Mouse (Mus musculus) liver, embryonic 13.5 days (tissue): Measurements from ENCODE around the gene Prr14. TPM values are rescaled to one million over a fixed set of nuclear protein-coding genes. Genes with fewer than 3 reads are reported as not detected.
"Not testable (repeated sequence)": the region's sequence is repeated elsewhere in the genome, so short reads cannot be mapped to it uniquely, and the experiment has no call there.

Experiments
- ATAC-seq: fragments of 200-750 bp; cut with Nextera tagmentation; 2 replicates; pipeline ENCODE4 v1.8.0; 2017; ENCODE audit warnings: low read depth, mild to moderate bottlenecking, moderate number of reproducible peaks, moderate library complexity
- DNase-seq: peaks from one replicate; pipeline ENCODE4 v3.0.0; 2022
- H3K27ac ChIP-seq: fragments of 300-500 bp; sonication (generic); 2 replicates; pipeline ENCODE4 v1.5.1; 2015; ENCODE audit warnings: moderate library complexity, mild to moderate bottlenecking, inconsistent platforms
- H3K27me3 ChIP-seq: fragments of 300-500 bp; sonication (generic); 2 replicates; pipeline ENCODE4 v1.6.1; 2015; ENCODE audit warnings: mild to moderate bottlenecking, inconsistent platforms
- H3K36me3 ChIP-seq: fragments of 300-500 bp; sonication (generic); 2 replicates; pipeline ENCODE4 v1.6.1; 2015; ENCODE audit warnings: mild to moderate bottlenecking, inconsistent platforms
- H3K4me1 ChIP-seq: fragments of 300-500 bp; sonication (generic); replicated peaks from 2 replicates; pipeline ENCODE4 v1.6.1; 2015; ENCODE audit warnings: inconsistent platforms
- H3K4me2 ChIP-seq: fragments of 300-500 bp; sonication (generic); 2 replicates; pipeline ENCODE4 v1.6.1; 2015; ENCODE audit warnings: inconsistent platforms, mild to moderate bottlenecking, moderate library complexity
- H3K4me3 ChIP-seq: fragments of 300-500 bp; sonication (generic); replicated peaks from 2 replicates; pipeline ENCODE4 v1.5.1; 2015; ENCODE audit warnings: mild to moderate bottlenecking, inconsistent platforms
- H3K9ac ChIP-seq: fragments of 300-500 bp; sonication (generic); 2 replicates; pipeline ENCODE4 v1.6.1; 2015; ENCODE audit warnings: mild to moderate bottlenecking, inconsistent platforms
- H3K9me3 ChIP-seq: fragments of 300-500 bp; sonication (generic); replicated peaks from 2 replicates; pipeline ENCODE4 v1.6.1; 2016; ENCODE audit warnings: inconsistent platforms
- WGBS: fragments of 180-500 bp; shearing (Covaris S2); methylation state at CpG from one replicate; pipeline ENCODE4 v1.1.7; 2015; ENCODE audit not compliant: insufficient replicate concordance; 5-methylcytosine and 5-hydroxymethylcytosine counted together
- polyA plus RNA-seq: library from polyadenylated mRNA; unstranded; fragments of >200 nt; fragmentation: Nextera tagmentation; extraction: Ambion mirVana; gene quantifications from 2 replicates; pipeline ENCODE4 v1.2.1, GENCODE M21; 2015

The Prr14 gene
- polyA plus RNA-seq, 1 experiment from 2014 or later: 19.4 TPM

DNA sequence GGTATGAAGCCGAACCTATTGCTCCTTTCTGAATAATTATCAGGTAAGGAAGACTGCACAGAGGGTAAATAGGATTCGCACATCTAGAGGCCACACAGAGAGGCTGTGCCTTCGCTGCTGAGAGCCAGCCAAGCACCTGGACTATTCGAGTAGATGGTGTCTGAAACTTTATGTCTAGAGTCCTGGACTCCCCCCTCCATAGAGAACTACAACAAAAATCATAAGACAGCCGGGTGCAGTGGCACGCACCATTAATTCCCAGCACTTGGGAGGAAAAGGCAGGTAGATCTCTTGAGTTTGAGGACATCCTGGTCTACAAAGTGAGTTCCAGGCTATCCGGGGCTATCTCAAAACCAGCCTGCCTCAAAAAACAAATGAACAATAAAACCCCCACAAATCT lies 9.4 kb upstream of the Prr14 start:
- H3K27me3 ChIP-seq: no peaks in the 10 kb centered on the region
- H3K9ac ChIP-seq: peak overlapping the region; percentile 95
- no peak for ATAC-seq
- peak overlapping the region; percentile 90 for H3K4me2 ChIP-seq
- no peak for DNase-seq
- H3K9me3 ChIP-seq: no peaks in the 10 kb centered on the region
- peaks cover 57% of the 10 kb centered on the region for H3K4me1 ChIP-seq
- peak overlapping the region; percentile 77 for H3K27ac ChIP-seq
- peak overlapping the region; percentile 81 for H3K4me3 ChIP-seq
- peaks cover 42% of the 10 kb centered on the region for H3K36me3 ChIP-seq
- 77% methylated on average over 7 of the region's 7 CpGs for WGBS

DNA sequence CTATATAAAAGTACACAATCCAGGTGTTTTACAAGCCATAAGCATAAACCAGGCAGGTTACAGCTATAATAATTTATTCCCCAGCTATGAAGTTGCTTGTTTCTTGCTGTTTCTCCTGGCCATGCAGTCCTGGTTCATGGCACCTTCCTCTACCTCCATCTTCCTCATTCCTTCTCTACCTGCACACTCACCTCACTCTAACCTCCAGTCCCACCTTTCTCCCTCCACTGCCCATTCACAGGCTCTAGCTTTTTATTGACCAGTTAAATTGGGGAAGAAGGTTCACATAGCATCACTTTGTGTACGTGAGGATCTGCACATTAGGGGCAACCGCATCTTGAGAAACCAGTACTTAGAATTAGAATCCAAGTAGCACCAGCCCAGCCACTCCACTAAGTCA lies 6.4 kb upstream of the Prr14 start:
- 90% methylated on average over 2 of the region's 2 CpGs for WGBS
- Histone ChIP-seq H3K27ac (no peak overlapping the region), H3K4me3 (no peak overlapping the region), H3K9ac (no peak overlapping the region), H3K36me3 (peaks cover 51% of the 10 kb centered on the region), H3K4me2 (no peak overlapping the region), H3K4me1 (peaks cover 44% of the 10 kb centered on the region), H3K9me3 (peaks cover 8% of the 10 kb centered on the region), H3K27me3 (no peaks in the 10 kb centered on the region)
- ATAC-seq: no peak
- DNase-seq: no peak

DNA sequence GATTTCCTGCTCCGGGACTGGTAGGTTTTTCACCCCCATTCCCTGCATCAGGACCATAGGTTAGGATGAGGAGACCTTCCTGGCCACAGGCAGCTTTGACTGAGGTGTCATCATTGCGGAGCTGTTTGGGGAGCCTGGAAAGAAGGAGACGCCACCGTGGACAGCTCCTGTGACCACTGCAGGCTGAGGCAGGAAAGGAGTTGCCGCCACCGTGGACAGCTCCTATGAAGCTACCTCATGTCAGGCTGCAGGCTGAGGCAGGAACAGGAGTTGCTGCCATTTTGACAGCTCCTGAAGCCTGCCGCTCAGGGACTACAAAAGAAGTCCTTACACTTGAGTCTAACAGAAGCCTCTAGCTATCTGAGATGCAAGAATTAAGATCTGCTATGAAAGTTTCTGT lies 4.5 kb upstream of the Prr14 start:
- WGBS: 79% methylated on average over 7 of the region's 7 CpGs
- Histone ChIP-seq H3K9ac (no peak overlapping the region), H3K9me3 (peaks cover 8% of the 10 kb centered on the region), H3K4me3 (no peak overlapping the region), H3K4me2 (no peak overlapping the region), H3K4me1 (peaks cover 50% of the 10 kb centered on the region), H3K27me3 (no peaks in the 10 kb centered on the region), H3K36me3 (peaks cover 64% of the 10 kb centered on the region), H3K27ac (no peak overlapping the region)
- no peak for ATAC-seq
- no peak for DNase-seq

DNA sequence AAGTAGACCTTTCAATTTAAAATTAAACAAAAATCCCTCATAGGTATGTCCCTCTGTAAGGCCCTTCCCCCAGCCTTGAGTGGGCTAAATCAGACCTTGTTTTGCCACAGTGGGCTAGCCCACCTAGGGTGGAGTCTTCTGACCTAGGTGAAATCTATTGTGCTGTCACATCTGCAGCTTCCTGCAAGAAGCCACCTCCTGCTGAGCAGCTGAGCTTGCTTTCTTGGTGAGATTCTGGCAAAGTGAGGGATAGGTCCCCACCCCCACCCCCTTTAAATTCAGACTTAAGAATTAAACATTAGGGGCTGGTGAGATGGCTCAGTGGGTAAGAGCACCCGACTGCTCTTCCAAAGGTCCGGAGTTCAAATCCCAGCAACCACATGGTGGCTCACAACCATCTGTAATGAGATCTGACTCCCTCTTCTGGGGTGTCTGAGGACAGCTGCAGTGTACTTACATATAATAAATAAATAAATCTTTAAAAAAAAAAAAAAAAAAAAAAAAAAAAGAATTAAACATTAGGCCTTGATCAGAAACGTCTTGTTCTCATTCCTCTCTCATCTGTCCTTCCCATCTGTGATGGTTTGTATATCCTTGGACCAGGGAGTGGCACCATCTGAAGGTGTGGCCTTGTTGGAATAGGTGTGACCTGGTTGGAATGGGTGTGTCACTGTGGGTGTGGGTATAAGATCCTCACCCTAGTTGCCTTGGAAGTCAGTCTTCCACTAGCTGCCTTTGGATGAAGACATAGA lies 864 bp upstream of the Prr14 start:
- not testable (repeated sequence) for H3K27me3 ChIP-seq, H3K9me3 ChIP-seq, H3K9ac ChIP-seq, H3K4me2 ChIP-seq, DNase-seq, ATAC-seq, H3K4me3 ChIP-seq
- H3K36me3 ChIP-seq: peaks cover 76% of the 10 kb centered on the region
- H3K4me1 ChIP-seq: peaks cover 18% of the 10 kb centered on the region
- peak overlapping the region; percentile 34 for H3K27ac ChIP-seq
- WGBS: 80% methylated on average over 3 of the region's 3 CpGs

DNA sequence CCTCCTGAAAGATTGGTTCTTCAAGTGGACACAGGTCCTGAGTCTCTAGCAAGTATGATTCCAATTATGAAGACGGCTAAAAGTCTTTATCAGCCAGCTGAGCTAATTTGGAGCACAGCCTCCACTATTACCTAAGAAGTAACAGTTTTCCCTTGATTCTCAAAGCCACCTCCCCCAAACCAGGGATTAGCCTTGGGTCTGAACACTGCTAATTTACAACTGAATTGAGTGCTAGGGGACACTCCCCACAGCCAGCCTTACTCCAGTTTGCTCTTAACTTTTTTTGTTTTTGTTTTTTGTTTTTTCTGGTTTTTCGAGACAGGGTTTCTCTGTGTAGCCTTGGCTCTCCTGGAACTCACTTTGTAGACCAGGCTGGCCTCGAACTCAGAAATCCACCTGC lies 5.8 kb downstream of the Prr14 start:
- ATAC-seq (no peak), DNase-seq (no peak)
- Histone ChIP-seq H3K36me3 (peaks cover 65% of the 10 kb centered on the region), H3K4me2 (no peak overlapping the region), H3K27me3 (no peaks in the 10 kb centered on the region), H3K27ac (no peak overlapping the region), H3K9me3 (no peaks in the 10 kb centered on the region), H3K9ac (no peak overlapping the region), H3K4me1 (peaks cover 22% of the 10 kb centered on the region), H3K4me3 (no peak overlapping the region)
- 82% methylated on average over 3 of the region's 3 CpGs for WGBS

DNA sequence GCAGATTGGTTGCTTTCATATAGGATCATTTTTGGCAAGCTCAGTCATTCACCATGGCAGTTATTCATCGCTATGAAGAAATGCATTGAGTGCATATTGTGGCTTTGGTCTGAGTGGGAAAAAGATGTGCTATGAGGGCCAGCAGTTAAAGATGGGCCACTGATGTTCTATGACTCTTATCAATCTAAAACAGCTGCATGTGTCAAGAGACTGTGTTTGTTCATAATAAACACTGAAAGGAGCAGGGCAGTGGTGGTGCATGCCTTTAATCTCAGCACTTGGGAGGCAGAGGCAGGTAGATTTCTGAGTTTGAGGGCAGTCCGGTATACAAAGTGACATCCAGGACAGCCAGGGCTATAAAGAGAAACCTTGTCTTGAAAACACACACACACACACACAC lies 6.3 kb downstream of the Prr14 start:
- not testable (repeated sequence) for H3K9ac ChIP-seq, H3K9me3 ChIP-seq, H3K27me3 ChIP-seq, DNase-seq, H3K4me2 ChIP-seq, H3K4me3 ChIP-seq
- ATAC-seq: peak; percentile 63
- Histone ChIP-seq H3K4me1 (peaks cover 23% of the 10 kb centered on the region), H3K27ac (peak overlapping the region; percentile 43; the same call in 1 of the 2 replicates), H3K36me3 (peaks cover 60% of the 10 kb centered on the region)
- 83% methylated on average over 2 of the region's 2 CpGs for WGBS

DNA sequence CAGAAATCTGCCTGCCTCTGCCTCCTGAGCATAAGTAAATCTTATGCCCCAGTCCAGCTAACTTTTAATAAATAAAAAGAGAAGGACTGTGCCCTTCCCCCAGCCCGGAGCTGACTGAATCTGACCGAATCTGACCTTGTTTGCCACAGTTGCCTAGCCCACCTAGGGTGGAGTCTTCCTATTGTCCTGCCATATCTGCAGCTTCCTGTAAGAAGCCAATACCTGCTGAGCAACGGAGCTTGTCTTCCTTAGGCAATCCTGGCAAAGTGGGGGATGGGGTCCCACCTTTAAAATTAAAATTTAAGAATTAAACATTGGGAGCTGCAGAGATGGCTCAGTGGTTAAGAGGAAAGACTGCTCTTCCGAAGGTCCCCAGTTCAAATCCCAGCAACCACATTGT lies 7.2 kb downstream of the Prr14 start:
- H3K9me3 ChIP-seq: no peaks in the 10 kb centered on the region
- H3K36me3 ChIP-seq: peaks cover 51% of the 10 kb centered on the region

DNA sequence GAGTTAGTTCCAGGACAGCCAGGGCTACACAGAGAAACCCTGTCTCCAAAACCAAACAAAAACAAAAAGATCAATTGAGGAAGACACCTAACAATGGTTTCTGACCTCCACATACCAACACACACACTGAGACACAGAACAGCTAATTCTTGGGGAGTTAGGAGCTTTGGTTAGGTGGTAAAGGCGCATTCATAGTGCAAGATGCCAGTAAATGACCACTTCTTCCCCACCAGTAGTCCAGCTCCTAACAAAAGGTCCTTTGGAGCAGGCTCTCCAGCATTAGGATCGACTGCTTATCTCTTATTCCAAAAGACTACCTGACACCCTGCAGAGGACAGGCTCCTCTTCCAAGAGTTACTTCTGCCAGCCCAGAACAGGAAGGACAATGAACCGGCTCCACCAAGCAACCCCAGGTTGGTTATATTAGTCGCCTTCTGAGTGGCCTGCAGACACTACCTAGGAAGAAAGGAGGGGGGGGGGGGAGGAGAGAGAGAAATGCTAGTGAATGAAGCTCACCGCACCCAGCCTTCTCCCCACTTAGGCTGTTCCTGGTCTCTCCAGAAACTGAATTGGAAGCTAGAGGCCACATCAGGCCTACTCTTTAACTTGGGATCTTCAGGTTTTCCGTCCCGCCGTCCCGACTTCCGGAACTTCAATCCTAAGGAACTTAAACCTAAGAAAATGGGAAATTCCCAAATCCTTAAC lies 10.8 kb downstream of the Prr14 start:
- Histone ChIP-seq H3K27me3 (no peaks in the 10 kb centered on the region), H3K4me1 (peaks cover 38% of the 10 kb centered on the region), H3K27ac (peak overlapping the region; percentile 98), H3K36me3 (peaks cover 61% of the 10 kb centered on the region), H3K9ac (peak overlapping the region; percentile 97), H3K4me2 (peak overlapping the region; percentile 93), H3K9me3 (no peaks in the 10 kb centered on the region), H3K4me3 (peak overlapping the region; percentile 90)
- 9% methylated on average over 10 of the region's 10 CpGs for WGBS
- DNase-seq (no peak), ATAC-seq (peak; percentile 30)

More for the DNA sequence above, 7.2 kb downstream of the Prr14 start:
- H3K27me3 ChIP-seq: no peaks in the 10 kb centered on the region
- H3K27ac ChIP-seq: no peak overlapping the region
- no peak overlapping the region for H3K9ac ChIP-seq
- no peak for ATAC-seq
- H3K4me2 ChIP-seq: no peak overlapping the region
- WGBS: 83% methylated on average over 4 of the region's 4 CpGs
- H3K4me3 ChIP-seq: no peak overlapping the region
- peaks cover 23% of the 10 kb centered on the region for H3K4me1 ChIP-seq
- no peak for DNase-seq

DNA sequence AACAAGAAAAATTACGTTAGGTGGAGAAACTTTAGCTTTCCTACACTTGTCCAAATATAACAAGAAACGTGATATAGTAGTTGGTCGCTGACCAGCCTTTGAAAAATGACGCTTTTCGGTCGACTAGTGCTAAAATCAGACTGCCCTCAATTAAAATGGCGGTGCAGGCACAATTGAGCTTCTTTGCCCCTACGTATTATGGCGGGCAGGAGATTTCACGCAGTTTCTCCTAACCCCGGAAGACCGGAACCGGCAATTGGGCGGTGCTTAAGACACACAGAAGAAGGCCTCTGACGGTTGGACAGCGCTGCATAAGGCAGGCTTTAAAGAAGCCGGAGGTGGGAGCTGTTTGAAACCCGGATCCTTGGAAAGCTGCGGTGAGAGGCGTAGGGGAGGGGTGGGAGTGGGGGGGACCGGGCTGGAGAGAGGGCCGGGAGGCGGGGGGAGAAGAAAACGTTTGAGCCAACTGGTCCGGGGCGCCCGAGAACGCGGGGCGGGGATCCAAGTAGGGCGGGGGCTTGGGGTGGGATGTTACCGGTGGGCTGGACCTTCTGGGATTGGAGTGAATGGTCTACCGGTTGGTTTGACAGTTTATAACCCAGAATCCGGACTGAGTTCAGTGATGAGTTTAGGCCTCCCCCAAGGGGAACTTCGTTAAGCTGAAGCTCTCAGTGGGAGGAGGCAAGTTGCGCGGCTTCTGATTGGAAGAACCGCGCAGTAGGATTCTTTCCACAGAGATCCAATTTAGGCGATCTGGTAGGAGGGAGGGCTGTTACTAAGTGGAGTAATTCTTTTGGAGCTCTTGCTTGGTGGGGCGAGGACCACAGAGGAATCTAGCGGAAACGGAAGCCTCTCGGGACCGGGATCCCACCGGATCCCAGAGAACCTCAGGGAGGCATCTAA lies 11.6 kb downstream of the Prr14 start:
- Histone ChIP-seq H3K27me3 (no peaks in the 10 kb centered on the region), H3K4me2 (peak overlapping the region; percentile 93), H3K4me3 (peak overlapping the region; percentile 90), H3K36me3 (peaks cover 62% of the 10 kb centered on the region), H3K9me3 (no peaks in the 10 kb centered on the region), H3K9ac (peak overlapping the region; percentile 97), H3K27ac (peak overlapping the region; percentile 98), H3K4me1 (peaks cover 36% of the 10 kb centered on the region)
- WGBS: under 1% methylated on average over 46 of the region's 46 CpGs
- ATAC-seq (peak; percentile 91), DNase-seq (peak; percentile 88)

DNA sequence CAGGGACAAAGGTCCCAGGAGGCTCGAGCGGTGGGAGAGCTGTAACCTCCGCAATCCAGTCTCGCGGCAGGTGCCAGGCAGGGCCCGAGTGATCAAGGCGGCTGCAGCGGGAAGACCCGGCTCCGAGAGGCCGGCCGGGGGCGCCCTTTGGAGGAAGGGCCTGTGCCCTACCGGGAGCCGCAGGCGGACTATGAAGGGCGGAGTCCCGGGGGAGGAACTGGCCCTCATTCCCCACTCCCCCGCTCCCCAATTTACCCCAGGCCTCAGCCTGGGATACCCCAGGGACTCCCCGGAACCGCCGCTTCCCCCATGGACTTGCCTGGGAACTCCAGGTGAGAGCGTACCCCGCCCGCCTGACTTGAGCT lies 12.2 kb downstream of the Prr14 start:
- Histone ChIP-seq H3K27ac (peak overlapping the region; percentile 98), H3K4me1 (peaks cover 41% of the 10 kb centered on the region), H3K9ac (peak overlapping the region; percentile 97), H3K27me3 (no peaks in the 10 kb centered on the region), H3K36me3 (peaks cover 63% of the 10 kb centered on the region), H3K4me3 (peak overlapping the region; percentile 90), H3K9me3 (no peaks in the 10 kb centered on the region), H3K4me2 (peak overlapping the region; percentile 93)
- DNase-seq (peak; percentile 55), ATAC-seq (peak; percentile 44)
- WGBS: 0% methylated on average over 24 of the region's 25 CpGs

DNA sequence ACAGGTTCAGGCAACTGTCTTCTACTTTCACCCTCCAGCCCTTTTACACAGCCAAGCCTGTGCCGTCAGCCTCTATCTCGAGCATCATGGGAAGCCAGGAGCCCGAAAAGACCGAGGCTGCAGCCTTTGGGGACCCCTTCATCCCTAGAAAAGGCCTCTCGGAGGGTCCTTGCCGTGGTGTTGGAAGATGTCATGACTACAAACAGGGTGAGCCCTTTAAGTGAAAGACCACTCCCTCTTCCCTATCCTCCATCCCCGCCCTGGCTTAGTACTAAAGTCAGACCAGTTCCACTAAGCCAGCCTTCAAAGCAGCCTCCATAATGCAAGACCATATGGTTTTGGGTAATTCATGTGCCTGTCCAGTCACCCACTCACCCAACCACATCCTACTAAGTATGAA lies 12.6 kb downstream of the Prr14 start:
- peak overlapping the region; percentile 98 for H3K27ac ChIP-seq
- peak overlapping the region; percentile 90 for H3K4me3 ChIP-seq
- no peaks in the 10 kb centered on the region for H3K9me3 ChIP-seq
- no peak for ATAC-seq
- H3K4me2 ChIP-seq: peak overlapping the region; percentile 93
- no peaks in the 10 kb centered on the region for H3K27me3 ChIP-seq
- peaks cover 64% of the 10 kb centered on the region for H3K36me3 ChIP-seq
- H3K4me1 ChIP-seq: peaks cover 45% of the 10 kb centered on the region
- peak overlapping the region; percentile 97 for H3K9ac ChIP-seq
- DNase-seq: no peak
- WGBS: 4% methylated on average over 7 of the region's 7 CpGs
